In genomic region chr10:127177719-127178118, GRCm38 (mm10) we compare ENCODE assay signal across 8 mouse cellular contexts. TPM values are rescaled to one million over a fixed set of nuclear protein-coding genes. Genes with fewer than 3 reads are reported as not detected.
DNase-seq lines count a peak whose midpoint lies in the region; ATAC-seq and TF ChIP-seq lines count a peak whose summit lies in the region.

No protein-coding gene starts in this region.

- H3K36me3 ChIP-seq in spleen, adult 2 months (ENCODE audit: control insufficient read depth, insufficient read depth, low read length), result 0 out of 2 replicates have a peak, but pooled peaks cover 3% of the 10 kb centered on the region
- H3K36me3 ChIP-seq in hindbrain, embryonic 15.5 days, result no peaks in the 10 kb centered on the region
- peaks cover 13% of the 10 kb centered on the region for H3K36me3 ChIP-seq in megakaryocyte, embryonic 14.5 days (replicated peaks; ENCODE audit: low read length)

- H3K27me3 ChIP-seq in spleen, adult 2 months (ENCODE audit: control insufficient read depth, insufficient read depth, low read length), result peaks cover 20% of the 10 kb centered on the region
- H3K27me3 ChIP-seq in hindbrain, embryonic 15.5 days, result peaks cover 47% of the 10 kb centered on the region
- H3K27me3 ChIP-seq in megakaryocyte, embryonic 14.5 days (replicated peaks), result peaks cover 81% of the 10 kb centered on the region

- H3K4me3 ChIP-seq in spleen, adult 2 months (ENCODE audit: extremely low read depth, insufficient read depth, insufficient read length), result no peak overlapping the region
- peak overlapping the region; percentile 73 for H3K4me3 ChIP-seq in gastrocnemius, adult 2 months
- peak overlapping the region; percentile 29 for H3K4me3 ChIP-seq in hindbrain, embryonic 15.5 days
- H3K4me3 ChIP-seq in megakaryocyte, embryonic 14.5 days (replicated peaks), result peak overlapping the region; percentile 92

- peak; percentile 49 for ATAC-seq in hindbrain, embryonic 15.5 days (ENCODE audit: low FRiP score, low read depth)

- intact Hi-C loops in gastrocnemius, adult 2 months (cut with DNase I), result loop anchor here (1.0 to 10.0 kb wide), 3 partner anchors 35 to 157 kb away; partner anchors contain the start of gene Pip4k2c
- intact Hi-C loops in left cerebral cortex, postnatal 10 days (cut with DNase I), result loop anchor here (2.0 kb wide), 1 partner anchor 51 kb away; no protein-coding TSS in a partner anchor

- peak; percentile 68; the same call in 1 of the 2 replicates for TF ChIP-seq CTCF in spleen, adult 2 months (IDR thresholded peaks at IDR 0.05; ENCODE audit: extremely low read depth, insufficient read depth, insufficient read length, insufficient replicate concordance)
- TF ChIP-seq CTCF in gastrocnemius, adult 2 months (IDR thresholded peaks at IDR 0.05), result peak; percentile 88

- peaks cover 16% of the 10 kb centered on the region for H3K4me1 ChIP-seq in spleen, adult 2 months (ENCODE audit: control insufficient read depth, insufficient read depth, insufficient read length)
- peaks cover 27% of the 10 kb centered on the region for H3K4me1 ChIP-seq in hindbrain, embryonic 15.5 days (replicated peaks)
- H3K4me1 ChIP-seq in megakaryocyte, embryonic 14.5 days, result peaks cover 56% of the 10 kb centered on the region

- H3K27ac ChIP-seq in spleen, adult 2 months (ENCODE audit: insufficient read depth, low read length), result no peak overlapping the region
- peak overlapping the region; percentile 62 for H3K27ac ChIP-seq in gastrocnemius, adult 2 months
- H3K27ac ChIP-seq in hindbrain, embryonic 15.5 days (replicated peaks), result no peak overlapping the region

- peak overlapping the region; percentile 55 for H3K4me2 ChIP-seq in hindbrain, embryonic 15.5 days

- WGBS in spleen, adult 2 months, result 4% methylated on average over 23 of the region's 23 CpGs
- 2% methylated on average over 23 of the region's 23 CpGs for whole genome bisulfite sequencing in hindbrain, embryonic 15.5 days

- no peaks in the 10 kb centered on the region for H3K9me3 ChIP-seq in hindbrain, embryonic 15.5 days
- no peaks in the 10 kb centered on the region for H3K9me3 ChIP-seq in megakaryocyte, embryonic 14.5 days

- no peak overlapping the region for H3K9ac ChIP-seq in hindbrain, embryonic 15.5 days

- TF ChIP-seq POLR2A in spleen, adult 2 months (IDR thresholded peaks at IDR 0.05; ENCODE audit: low read depth, low read length), result no peak

- DNase-seq in spleen, adult 2 months (ENCODE audit: low read depth in 1 of 2, low spot score in 2 of 2), result peak in 1 of 2 experiments; percentile 44
- no peak for DNase-seq in spleen, adult 18-20 months
- DNase-seq in cerebellum, postnatal 4 days (ENCODE audit: low spot score in 2 of 2), result peak; percentile 59 to 82
- DNase-seq in gastrocnemius, adult 2 months, result peak; percentile 79
- peak; percentile 59 to 83 for DNase-seq in left cerebral cortex, postnatal 10 days (ENCODE audit: extremely low spot score in 1 of 2, low spot score in 2 of 2)
- peak; percentile 73 for DNase-seq in right cerebral cortex, postnatal 25 days

RNA-seq across cellular contexts. Expression of gene Slc26a10, which starts 2.7 kb away (rescaled TPM):
- 0.94 and 1.1 TPM in 2 replicates for polyA plus RNA-seq in spleen, adult 2 months (2012; rRNA removed)
- 1 to 10 TPM; 4.1 to 5.4 TPM for total RNA-seq in gastrocnemius, adult 2 months (2021)
- 0.91 and 1.0 TPM in 2 replicates for polyA plus RNA-seq in hindbrain, embryonic 15.5 days (2015; fragmentation: Nextera tagmentation; extraction: Ambion mirVana)
- 1 to 10 TPM; 1.0 to 1.2 TPM for total RNA-seq in left cerebral cortex, postnatal 10 days (2021)
- polyA plus RNA-seq in megakaryocyte, embryonic 14.5 days (2012; ENCODE audit: insufficient read depth, low replicate concordance), result 0.23 and 0.76 TPM in 2 replicates

RNA-seq across cellular contexts. Expression of gene Arhgef25, which starts 12.2 kb away (rescaled TPM):
- 8.5 and 9.2 TPM in 2 replicates for polyA plus RNA-seq in spleen, adult 2 months (2012; rRNA removed)
- total RNA-seq in gastrocnemius, adult 2 months (2021), result 1 to 10 TPM; 8.5 to 8.8 TPM
- 27.3 and 30.3 TPM in 2 replicates for polyA plus RNA-seq in hindbrain, embryonic 15.5 days (2015; fragmentation: Nextera tagmentation; extraction: Ambion mirVana)
- 10 to 100 TPM; 65.2 to 69.1 TPM for total RNA-seq in left cerebral cortex, postnatal 10 days (2021)
- polyA plus RNA-seq in megakaryocyte, embryonic 14.5 days (2012; ENCODE audit: insufficient read depth, low replicate concordance), result not detected in 2 replicates

RNA-seq across cellular contexts. Expression of gene B4galnt1, which starts 12.7 kb away (rescaled TPM):
- polyA plus RNA-seq in spleen, adult 2 months (2012; rRNA removed), result 284 and 346 TPM in 2 replicates
- under 1 TPM; 0.66 to 0.89 TPM for total RNA-seq in gastrocnemius, adult 2 months (2021)
- 54.0 and 74.6 TPM in 2 replicates for polyA plus RNA-seq in hindbrain, embryonic 15.5 days (2015; fragmentation: Nextera tagmentation; extraction: Ambion mirVana)
- 100 to 1,000 TPM; 105 to 107 TPM for total RNA-seq in left cerebral cortex, postnatal 10 days (2021)
- polyA plus RNA-seq in megakaryocyte, embryonic 14.5 days (2012; ENCODE audit: insufficient read depth, low replicate concordance), result 71.2 and 76.1 TPM in 2 replicates

RNA-seq across cellular contexts. Expression of gene Dtx3, which starts 17.8 kb away (rescaled TPM):
- polyA plus RNA-seq in spleen, adult 2 months (2012; rRNA removed), result 67.9 and 83.7 TPM in 2 replicates
- 10 to 100 TPM; 20.8 to 25.6 TPM for total RNA-seq in gastrocnemius, adult 2 months (2021)
- polyA plus RNA-seq in hindbrain, embryonic 15.5 days (2015; fragmentation: Nextera tagmentation; extraction: Ambion mirVana), result 240 and 266 TPM in 2 replicates
- total RNA-seq in left cerebral cortex, postnatal 10 days (2021), result 100 to 1,000 TPM; 182 to 185 TPM
- 51.0 and 171 TPM in 2 replicates for polyA plus RNA-seq in megakaryocyte, embryonic 14.5 days (2012; ENCODE audit: insufficient read depth, low replicate concordance)

RNA-seq across cellular contexts. Expression of gene Pip4k2c, which starts 33.7 kb away (rescaled TPM):
- polyA plus RNA-seq in spleen, adult 2 months (2012; rRNA removed), result 22.2 and 24.3 TPM in 2 replicates
- 1 to 10 TPM; 7.6 to 7.9 TPM for total RNA-seq in gastrocnemius, adult 2 months (2021)
- polyA plus RNA-seq in hindbrain, embryonic 15.5 days (2015; fragmentation: Nextera tagmentation; extraction: Ambion mirVana), result 19.1 and 19.6 TPM in 2 replicates
- 10 to 100 TPM; 42.2 to 47.4 TPM for total RNA-seq in left cerebral cortex, postnatal 10 days (2021)
- 10.4 and 19.6 TPM in 2 replicates for polyA plus RNA-seq in megakaryocyte, embryonic 14.5 days (2012; ENCODE audit: insufficient read depth, low replicate concordance)

Comparison
In these comparisons a context has a peak if more than half of its experiments do, and no peak if none do; other contexts are left out.
1. DNase-seq: peak in cerebellum, postnatal 4 days (2 of 2), gastrocnemius, adult 2 months (single experiment), left cerebral cortex, postnatal 10 days (2 of 2) and right cerebral cortex, postnatal 25 days (single experiment); none in spleen, adult 18-20 months (0 of 2).